Mouse (Mus musculus) embryo, embryonic 11.5 days (tissue): Measurements from ENCODE around the gene Phf21a.
A peak's percentile ranks its signal among the peaks of the same experiment; 100 is the strongest.

ENCODE experiments used
- DNase-seq: peaks from one replicate; pipeline ENCODE4 v3.0.0-alpha.2; 2012; ENCODE audit warnings: low read depth, low spot score

The Phf21a gene

GRCm38 (mm10) chr2:92182146-92182756, 89.3 kb downstream of the Phf21a start:
- DNase-seq = no peak

- DNase-seq = peak; percentile 78
Observed at GRCm38 (mm10) chr2:92182981-92183501, 90.1 kb downstream of the Phf21a start.

- peak; percentile 79 for DNase-seq
Observed at GRCm38 (mm10) chr2:92183613-92184076, 90.7 kb downstream of the Phf21a start.

GRCm38 (mm10) chr2:92184077-92184921, 91.4 kb downstream of the Phf21a start:
- peak; percentile 53 for DNase-seq

GRCm38 (mm10) chr2:92185062-92185765, 92.3 kb downstream of the Phf21a start:
- DNase-seq = peak; percentile 44

GRCm38 (mm10) chr2:92185766-92186450, 93.0 kb downstream of the Phf21a start:
- DNase-seq = no peak

GRCm38 (mm10) chr2:92187061-92187460, 94.1 kb downstream of the Phf21a start:
- no peak for DNase-seq

GRCm38 (mm10) chr2:92188744-92189143, 95.8 kb downstream of the Phf21a start:
- DNase-seq = no peak

GRCm38 (mm10) chr2:92190960-92191359, 98.0 kb downstream of the Phf21a start:
- DNase-seq = no peak

GRCm38 (mm10) chr2:92191826-92192581, 99.1 kb downstream of the Phf21a start:
- DNase-seq = no peak

GRCm38 (mm10) chr2:92198126-92198525, 105.2 kb downstream of the Phf21a start:
- DNase-seq = no peak

GRCm38 (mm10) chr2:92198747-92199146, 105.8 kb downstream of the Phf21a start:
- DNase-seq = no peak

GRCm38 (mm10) chr2:92199562-92200286, 106.8 kb downstream of the Phf21a start:
- DNase-seq = no peak

- DNase-seq = no peak
Observed at GRCm38 (mm10) chr2:92202319-92203040, 109.6 kb downstream of the Phf21a start.

GRCm38 (mm10) chr2:92205010-92205639, 112.2 kb downstream of the Phf21a start:
- no peak for DNase-seq

- no peak for DNase-seq
Observed at GRCm38 (mm10) chr2:92210409-92210808, 117.5 kb downstream of the Phf21a start.

- DNase-seq = no peak
Observed at GRCm38 (mm10) chr2:92221431-92221830, 128.5 kb downstream of the Phf21a start.

GRCm38 (mm10) chr2:92225592-92225991, 132.7 kb downstream of the Phf21a start:
- DNase-seq = no peak

- DNase-seq = no peak
Observed at GRCm38 (mm10) chr2:92229973-92230372, 137.1 kb downstream of the Phf21a start.
